Mouse (Mus musculus): ENCODE data around the gene Adsl. TPM values are rescaled to one million over a fixed set of nuclear protein-coding genes. Genes with fewer than 3 reads are reported as not detected.
A peak's percentile ranks its signal among the peaks of the same experiment; 100 is the strongest.

The Adsl gene
- total RNA-seq, 2 experiments from 2014 or later = 123 to 128 TPM

GRCm38 (mm10) chr15:80938615-80939014 is 9.7 kb upstream of the Adsl start:
- no peak for DNase-seq (ENCODE audit: low spot score in 2 of 2)

DNA sequence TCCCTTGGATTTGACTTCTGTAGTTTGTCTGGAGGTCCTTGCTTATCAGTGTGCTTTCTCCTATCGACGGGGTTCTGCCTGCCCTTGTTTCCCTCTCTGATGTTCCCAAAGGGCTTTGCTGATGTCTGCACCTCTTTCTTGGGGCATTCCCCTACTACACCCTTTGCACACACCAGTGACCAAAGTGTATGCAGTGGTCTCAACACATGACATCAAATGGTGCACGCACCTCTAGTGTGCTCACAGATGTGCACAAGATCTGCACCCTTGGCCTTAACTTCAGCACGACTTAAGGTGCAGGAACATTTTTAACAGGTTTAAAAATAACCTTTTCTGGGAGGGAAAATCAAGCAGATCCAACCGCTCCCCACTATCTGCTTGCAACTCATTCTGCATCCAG is 8.9 kb upstream of the Adsl start:
- DNase-seq (ENCODE audit: low spot score in 2 of 2) = no peak

GRCm38 (mm10) chr15:80941468-80942040 is 6.7 kb upstream of the Adsl start:
- no peak for DNase-seq (ENCODE audit: low spot score in 2 of 2)

DNA sequence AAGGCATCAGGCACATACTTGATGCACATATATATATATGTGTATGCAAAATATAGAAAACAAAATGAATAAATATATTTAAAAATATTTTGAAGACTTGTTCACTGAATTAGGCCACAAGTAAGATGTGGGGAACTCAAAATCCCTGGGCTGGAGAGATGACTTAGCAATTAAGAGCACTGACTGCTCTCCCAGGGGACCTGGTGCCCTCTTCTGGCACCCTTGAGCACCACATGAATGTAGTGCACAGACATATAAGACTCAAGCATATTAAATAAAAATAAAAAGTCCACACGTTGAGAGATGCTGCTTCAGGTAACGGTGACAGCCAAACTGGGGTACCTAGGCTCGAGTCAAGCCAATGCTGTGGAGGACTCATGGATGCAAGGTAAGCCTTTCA is 2.4 kb upstream of the Adsl start:
- no peak for DNase-seq (ENCODE audit: low spot score in 2 of 2)

DNA sequence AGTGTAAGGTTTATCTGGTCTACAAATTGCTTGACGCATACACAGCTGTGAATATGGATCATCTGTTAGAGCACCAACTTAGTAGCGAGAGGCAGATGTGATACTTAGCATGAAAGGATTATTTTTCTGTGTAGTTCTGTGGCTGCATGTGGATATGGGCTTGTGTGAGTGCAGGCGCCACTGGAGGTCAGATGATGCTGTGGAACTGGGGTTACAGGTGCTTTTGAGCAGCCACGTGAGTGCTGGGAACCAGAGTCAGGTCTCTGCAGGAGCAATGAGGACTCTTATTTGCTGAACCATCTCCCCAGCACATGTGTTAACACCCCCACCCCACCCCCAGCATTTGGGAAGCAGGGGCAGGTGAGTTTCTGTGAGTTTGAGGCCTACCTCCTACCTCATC is 1.1 kb downstream of the Adsl start:
- no peak for DNase-seq (ENCODE audit: low spot score in 2 of 2)

GRCm38 (mm10) chr15:80950055-80950454 is 1.8 kb downstream of the Adsl start:
- no peak for DNase-seq (ENCODE audit: low spot score in 2 of 2)

DNA sequence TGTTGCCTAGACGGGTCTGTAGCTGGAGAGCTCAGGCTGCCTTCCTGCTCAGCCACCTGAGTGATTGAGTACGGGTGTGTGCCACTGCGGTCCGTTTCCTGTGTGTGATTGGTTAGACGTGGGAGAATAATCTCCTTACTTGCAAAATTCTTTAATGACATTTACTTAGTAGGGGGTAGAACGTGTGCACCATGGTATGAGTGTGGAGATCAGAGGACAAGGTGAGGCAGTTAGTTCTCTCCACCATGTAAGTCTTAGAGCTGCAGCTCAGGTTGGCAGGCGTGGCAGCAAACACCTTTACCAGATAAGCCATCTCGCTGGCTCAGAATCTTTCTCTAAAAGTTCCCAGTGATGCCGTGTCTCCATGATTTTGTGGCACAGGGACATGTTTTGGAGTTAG is 5.7 kb downstream of the Adsl start:
- no peak for DNase-seq (ENCODE audit: low spot score in 2 of 2)

GRCm38 (mm10) chr15:80954861-80955260 is 6.6 kb downstream of the Adsl start:
- DNase-seq (ENCODE audit: low spot score in 2 of 2) = no peak

DNA sequence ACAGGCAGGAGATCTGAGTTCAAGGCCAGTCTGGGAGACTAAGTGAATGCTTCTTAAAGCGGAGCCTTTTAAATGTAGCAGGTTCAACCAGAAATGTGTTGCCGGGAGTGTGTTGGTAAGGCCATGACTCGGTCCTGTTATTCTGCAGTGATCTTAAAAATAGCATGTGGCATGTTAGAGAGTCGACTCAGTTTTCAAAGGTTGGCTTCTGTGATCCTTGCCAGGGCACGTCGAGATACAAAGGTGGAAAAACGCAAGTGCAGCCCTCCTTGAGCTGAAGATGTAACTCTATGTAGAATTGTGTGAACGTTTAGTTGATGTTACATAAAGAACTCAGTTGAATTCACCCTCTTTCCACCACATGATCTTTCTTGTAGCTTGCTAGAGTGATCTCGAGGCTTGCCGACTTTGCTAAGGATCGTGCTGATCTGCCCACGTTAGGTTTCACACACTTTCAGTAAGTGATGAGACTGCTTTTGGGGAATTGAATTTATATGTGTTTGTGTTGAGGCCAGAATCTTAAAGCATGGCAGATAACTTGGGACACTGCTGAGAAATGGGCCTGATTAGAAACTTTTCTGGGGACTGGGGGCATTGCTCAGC is 7.6 kb downstream of the Adsl start:
- no peak for DNase-seq (ENCODE audit: low spot score in 2 of 2)

GRCm38 (mm10) chr15:80969371-80969770 is 21.1 kb downstream of the Adsl start:
- no peak for DNase-seq (ENCODE audit: low spot score in 2 of 2)

DNA sequence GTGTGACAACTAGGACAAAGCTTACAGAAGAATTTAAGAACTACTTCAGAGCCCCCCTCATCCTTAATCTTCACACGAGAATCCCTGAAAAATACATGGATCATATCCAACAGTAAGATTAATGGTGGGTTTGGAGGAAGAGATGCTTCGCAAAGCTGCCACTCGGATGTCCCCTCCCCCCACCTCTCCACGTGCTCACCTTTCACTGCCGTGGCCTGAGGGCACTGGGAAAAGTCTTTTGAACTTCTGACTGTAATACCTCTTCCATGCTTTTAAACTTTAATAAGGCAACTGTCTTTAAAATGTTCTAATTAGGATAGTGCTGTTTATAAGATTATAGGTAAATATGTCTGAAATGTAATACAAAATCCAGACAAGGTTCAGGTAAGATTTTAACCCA is 26.0 kb downstream of the Adsl start:
- no peak for DNase-seq (ENCODE audit: low spot score in 2 of 2)

GRCm38 (mm10) chr15:80975666-80976065 is 27.4 kb downstream of the Adsl start:
- DNase-seq (ENCODE audit: low spot score in 2 of 2) = no peak

- DNase-seq (ENCODE audit: low spot score in 2 of 2) = peak; percentile 67 to 82
These were observed 29.5 kb downstream of the Adsl start, which contains the start of gene Sgsm3 for GRCm38 (mm10) chr15:80977620-80978334. TSS of gene Sgsm3 (plus strand) at chr15:80977765.

GRCm38 (mm10) chr15:80979611-80980010 is 31.3 kb downstream of the Adsl start:
- no peak for DNase-seq (ENCODE audit: low spot score in 2 of 2)

DNA sequence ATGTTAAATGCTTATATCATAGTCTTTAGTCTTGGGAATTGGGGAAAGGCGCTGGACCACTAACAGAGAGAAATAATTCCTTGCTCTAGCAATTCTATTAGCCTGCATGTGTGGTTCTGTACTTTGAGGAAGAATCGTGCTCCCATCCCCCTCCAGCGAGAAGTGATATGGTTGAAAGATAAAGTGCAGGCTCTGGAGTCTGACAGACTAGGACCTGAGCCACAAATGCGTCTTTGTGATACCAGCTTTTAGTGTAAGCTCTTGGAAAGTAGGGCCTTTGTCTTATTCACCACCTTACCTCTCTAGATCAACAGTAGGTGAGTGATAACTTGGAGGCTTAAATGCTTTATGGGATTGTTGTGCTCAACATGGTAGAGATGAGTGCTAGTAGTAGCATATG is 32.9 kb downstream of the Adsl start:
- no peak for DNase-seq (ENCODE audit: low spot score in 2 of 2)

DNA sequence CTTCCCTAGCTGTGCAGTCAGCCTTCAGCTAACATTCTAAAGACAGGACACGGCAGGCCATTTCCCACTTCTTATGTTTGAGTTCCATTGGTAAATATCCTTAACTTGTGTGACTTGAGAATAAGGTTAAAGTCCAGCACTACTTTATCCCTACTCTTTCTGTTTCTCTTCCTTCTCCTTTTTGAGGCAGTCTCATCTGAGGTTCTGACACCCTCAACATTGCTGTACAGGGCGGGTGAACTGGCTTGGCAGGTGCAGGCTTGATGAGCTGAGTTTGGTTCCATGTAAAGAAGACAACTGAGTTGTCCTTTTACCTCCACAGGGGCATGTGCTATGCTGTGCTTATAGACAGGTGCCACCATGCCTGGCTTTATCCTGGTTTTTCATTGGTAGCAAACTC is 35.0 kb downstream of the Adsl start:
- no peak for DNase-seq (ENCODE audit: low spot score in 2 of 2)

- DNase-seq (ENCODE audit: low spot score in 2 of 2) = no peak
These were observed 40.0 kb downstream of the Adsl start for GRCm38 (mm10) chr15:80988331-80988730.

DNA sequence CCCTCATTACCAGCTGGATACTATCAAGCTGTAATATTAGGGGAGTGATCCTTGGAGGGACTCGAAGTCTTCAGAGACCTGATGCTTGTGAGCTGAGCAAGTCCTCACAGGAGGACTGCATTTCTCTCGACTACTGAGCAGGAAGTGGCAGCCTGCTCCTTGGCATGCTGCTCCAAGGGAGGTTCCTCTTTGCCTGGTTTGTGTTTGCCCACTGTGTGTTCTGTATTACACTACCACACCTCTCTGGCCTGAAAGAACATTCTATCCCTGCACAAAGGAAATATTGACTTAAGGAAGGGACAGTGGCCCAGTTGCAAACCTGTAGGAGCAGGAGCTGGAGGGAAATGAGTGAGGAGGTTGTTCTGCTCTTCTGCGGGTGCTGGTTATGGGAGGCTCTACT is 41.4 kb downstream of the Adsl start:
- DNase-seq (ENCODE audit: low spot score in 2 of 2) = no peak

DNA sequence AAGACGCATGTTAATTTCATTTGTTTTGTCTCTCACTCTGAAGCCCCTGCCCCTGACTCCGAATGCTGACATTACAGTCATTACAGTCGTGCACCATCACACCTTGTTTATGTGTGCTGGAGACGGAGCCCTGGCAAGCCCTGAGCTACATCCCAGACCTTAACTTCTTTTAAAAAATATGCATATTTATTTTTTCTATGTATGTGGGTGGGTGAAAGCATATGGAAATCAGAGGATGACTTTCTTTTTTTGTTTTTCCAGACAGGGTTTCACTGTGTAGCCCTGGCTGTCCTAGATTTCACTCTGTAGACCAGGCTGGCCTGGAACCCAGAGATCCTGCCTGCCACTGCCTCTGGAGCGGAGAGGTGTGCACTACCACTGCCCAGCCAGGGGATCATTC is 46.7 kb downstream of the Adsl start:
- DNase-seq (ENCODE audit: low spot score in 2 of 2) = no peak

DNA sequence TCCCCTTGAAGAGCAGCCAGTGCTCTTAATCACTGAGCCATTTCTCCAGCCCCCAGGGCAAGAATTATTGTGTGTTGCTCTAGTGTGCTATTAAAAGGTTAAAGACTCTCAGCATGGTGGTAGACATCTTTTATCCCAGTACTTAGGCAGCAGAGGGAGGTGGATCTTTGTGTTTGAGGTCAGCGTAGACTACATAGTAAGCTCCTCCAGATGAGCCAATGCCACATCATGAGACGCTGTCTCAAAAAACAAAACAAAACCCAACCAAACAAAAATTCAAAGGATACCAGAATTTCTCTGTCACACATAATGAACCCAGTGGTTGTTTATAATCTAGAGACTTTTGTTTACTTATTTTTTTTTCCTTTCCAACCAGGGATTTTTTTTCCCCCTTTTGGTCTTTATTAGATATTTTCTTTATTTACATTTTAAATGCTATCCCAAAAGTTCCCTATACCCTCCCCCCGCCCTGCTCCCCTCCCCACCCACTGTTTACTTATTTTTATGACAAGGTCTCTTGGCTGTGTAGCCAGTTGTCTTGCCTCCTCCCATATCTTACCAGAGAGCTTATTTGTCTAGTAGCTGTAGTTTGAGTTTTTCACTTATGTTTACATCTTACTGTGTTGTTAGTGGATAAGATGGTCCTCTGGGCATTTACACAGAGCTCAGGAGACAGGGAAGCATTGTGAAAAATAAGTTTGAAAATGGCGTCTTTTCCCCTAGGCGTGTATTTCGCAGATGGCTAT is 48.0 kb downstream of the Adsl start:
- no peak for DNase-seq (ENCODE audit: low spot score in 2 of 2)

DNA sequence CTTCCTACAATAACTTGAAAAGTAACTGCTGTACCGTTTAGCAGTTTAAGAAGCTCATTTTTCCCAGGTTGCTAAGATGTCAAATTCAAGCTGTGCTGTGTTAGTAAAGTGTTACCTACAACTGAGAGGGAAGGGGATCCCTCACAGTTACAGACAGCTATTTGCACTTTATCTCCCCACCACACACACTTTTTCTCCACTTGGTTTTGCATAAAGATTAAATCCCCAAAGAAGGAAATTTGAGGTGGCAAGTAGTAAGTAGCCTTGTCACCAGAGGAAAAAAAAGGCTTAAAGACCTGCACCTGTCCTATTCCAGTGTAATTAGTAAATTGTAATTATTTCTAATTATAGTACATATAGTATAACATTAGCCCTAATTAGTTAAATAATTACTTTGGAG is 48.8 kb downstream of the Adsl start:
- no peak for DNase-seq (ENCODE audit: low spot score in 2 of 2)

All from gastrocnemius, postnatal 4 days (tissue).